Mouse (Mus musculus): ENCODE results near the gene Mmp23.
"Not testable (repeated sequence)": the region's sequence is repeated elsewhere in the genome, so short reads cannot be mapped to it uniquely, and the experiment has no call there.

DNA sequence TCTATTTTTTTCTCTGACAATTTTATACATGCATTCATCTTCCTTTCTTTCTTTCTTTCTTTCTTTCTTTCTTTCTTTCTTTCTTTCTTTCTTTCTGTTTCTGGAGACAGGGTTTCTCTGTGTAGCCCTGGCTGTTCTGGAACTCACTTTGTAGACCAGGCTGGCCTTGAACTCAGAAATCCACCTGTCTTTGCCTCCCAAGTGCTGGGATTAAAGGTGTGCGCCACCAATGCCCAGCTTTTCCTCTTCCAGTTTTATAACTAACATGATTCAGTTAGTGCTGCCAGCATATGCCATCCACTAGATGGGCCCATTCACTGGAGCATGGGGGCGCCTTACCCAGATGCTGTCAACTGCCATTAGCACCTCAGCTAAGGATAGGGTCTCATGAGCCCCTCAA is 7.9 kb downstream of the Mmp23 start, which contains the start of gene Gm10563:
- TF ChIP-seq POLR2A (IDR thresholded peaks at IDR 0.05; ENCODE audit: borderline replicate concordance, low read depth, low read length); CTCF (IDR thresholded peaks at IDR 0.05; ENCODE audit: low read depth, low read length): not testable (repeated sequence)

Data from bone marrow macrophage, adult 2 months (primary cell).